Mouse (Mus musculus) midbrain, embryonic 16.5 days (tissue): Measurements from ENCODE around the gene Ifna14. TPM values are rescaled to one million over a fixed set of nuclear protein-coding genes. Genes with fewer than 3 reads are reported as not detected.
"Not testable (repeated sequence)": the region's sequence is repeated elsewhere in the genome, so short reads cannot be mapped to it uniquely, and the experiment has no call there.

Experiments
- ATAC-seq: fragments of 200-750 bp; cut with Nextera tagmentation; 2 replicates; pipeline ENCODE4 v1.8.0; 2017; ENCODE audit warnings: moderate TSS enrichment
- H3K27ac ChIP-seq: fragments of 300-500 bp; sonication (generic); 2 replicates; pipeline ENCODE4 v1.5.1; 2014; ENCODE audit warnings: mild to moderate bottlenecking, low read length, mixed read lengths
- H3K27me3 ChIP-seq: fragments of 300-500 bp; sonication (generic); 2 replicates; pipeline ENCODE4 v1.6.1; 2014; ENCODE audit warnings: low read depth, low read length, mixed read lengths; ENCODE audit not compliant: control insufficient read depth, insufficient read depth
- H3K36me3 ChIP-seq: fragments of 300-500 bp; sonication (generic); 2 replicates; pipeline ENCODE4 v1.6.1; 2014; ENCODE audit warnings: mild to moderate bottlenecking, low read length, moderate library complexity, mixed read lengths; ENCODE audit not compliant: control insufficient read depth, insufficient read depth
- H3K4me1 ChIP-seq: fragments of 300-500 bp; sonication (generic); 2 replicates; pipeline ENCODE4 v1.6.1; 2014; ENCODE audit warnings: mild to moderate bottlenecking, low read length, mixed read lengths; ENCODE audit not compliant: control insufficient read depth, insufficient read depth
- H3K4me2 ChIP-seq: fragments of 300-500 bp; sonication (generic); 2 replicates; pipeline ENCODE4 v1.6.1; 2014; ENCODE audit warnings: mild to moderate bottlenecking, low read length, mixed read lengths
- H3K4me3 ChIP-seq: fragments of 300-500 bp; sonication (generic); 2 replicates; pipeline ENCODE4 v1.5.1; 2014; ENCODE audit warnings: low read depth, mild to moderate bottlenecking, low read length, moderate library complexity, mixed read lengths
- H3K9ac ChIP-seq: fragments of 300-500 bp; sonication (generic); 2 replicates; pipeline ENCODE4 v1.6.1; 2014; ENCODE audit warnings: low read depth, low read length, mixed read lengths
- H3K9me3 ChIP-seq: fragments of 300-500 bp; sonication (generic); replicated peaks from 2 replicates; pipeline ENCODE4 v1.6.1; 2014; ENCODE audit warnings: mild to moderate bottlenecking, low read length, mixed read lengths; ENCODE audit not compliant: control insufficient read depth, poor library complexity, severe bottlenecking
- WGBS: fragments of 180-500 bp; shearing (Covaris S2); extraction: QIAGEN DNeasy Blood & Tissue Kit; methylation state at CpG from one replicate; pipeline ENCODE4 v1.1.7; 2014; 5-methylcytosine and 5-hydroxymethylcytosine counted together
- polyA plus RNA-seq: library from polyadenylated mRNA; unstranded; fragments of >200 nt; fragmentation: Nextera tagmentation; extraction: Ambion mirVana; gene quantifications from 2 replicates; pipeline ENCODE4 v1.2.1, GENCODE M21; 2015

Ifna14 gene
- polyA plus RNA-seq = not detected in 2 replicates

- Histone ChIP-seq H3K4me2 (no peak within 1 kb of the TSS), H3K9me3 (no peaks in the 10 kb centered on the region), H3K27me3 (no peaks in the 10 kb centered on the region), H3K4me3 (no peak within 1 kb of the TSS), H3K9ac (no peak within 1 kb of the TSS), H3K27ac (no peak within 1 kb of the TSS), H3K36me3 (no peaks in the 10 kb centered on the region), H3K4me1 (no peaks in the 10 kb centered on the region)
- WGBS = 75% methylated on average over 1 of the region's 1 CpGs
- ATAC-seq = no peak
Observed at GRCm38 (mm10) chr4:88571698-88572097, at the start of gene Ifna14. Ifna14 (minus strand) TSS chr4:88571798.

- Histone ChIP-seq H3K9ac (no peak within 1 kb of the TSS), H3K27ac (no peak within 1 kb of the TSS), H3K4me2 (no peak within 1 kb of the TSS), H3K27me3 (no peaks in the 10 kb centered on the region), H3K4me1 (no peaks in the 10 kb centered on the region), H3K4me3 (no peak within 1 kb of the TSS), H3K9me3 (no peaks in the 10 kb centered on the region), H3K36me3 (no peaks in the 10 kb centered on the region)
- ATAC-seq = no peak
Observed at GRCm38 (mm10) chr4:88603276-88603675, 31.7 kb upstream of the Ifna14 start, which contains the start of gene Ifna12. Ifna12 (minus strand) TSS chr4:88603376.

- no peak within 1 kb of the TSS for H3K27ac ChIP-seq
- no peak within 1 kb of the TSS for H3K4me2 ChIP-seq
- H3K36me3 ChIP-seq = no peaks in the 10 kb centered on the region
- ATAC-seq = no peak
- H3K9ac ChIP-seq = no peak within 1 kb of the TSS
- no peaks in the 10 kb centered on the region for H3K9me3 ChIP-seq
- 86% methylated on average over 1 of the region's 1 CpGs for WGBS
- no peak within 1 kb of the TSS for H3K4me3 ChIP-seq
- H3K27me3 ChIP-seq = no peaks in the 10 kb centered on the region
- no peaks in the 10 kb centered on the region for H3K4me1 ChIP-seq
Observed at GRCm38 (mm10) chr4:88592285-88592684, 20.7 kb upstream of the Ifna14 start, which contains the start of gene Ifna9. Ifna9 (minus strand) TSS chr4:88592385.

GRCm38 (mm10) chr4:88561791-88562190 is 9.8 kb downstream of the Ifna14 start:
- no peak for ATAC-seq
- no peak overlapping the region for H3K27ac ChIP-seq
- no peaks in the 10 kb centered on the region for H3K36me3 ChIP-seq
- no peaks in the 10 kb centered on the region for H3K9me3 ChIP-seq
- H3K4me2 ChIP-seq = no peak overlapping the region
- H3K27me3 ChIP-seq = no peaks in the 10 kb centered on the region
- 100% methylated on average over 1 of the region's 1 CpGs for WGBS
- H3K4me1 ChIP-seq = no peaks in the 10 kb centered on the region
- H3K4me3 ChIP-seq = no peak overlapping the region
- H3K9ac ChIP-seq = no peak overlapping the region

- not testable (repeated sequence) for H3K4me1 ChIP-seq, H3K27me3 ChIP-seq, ATAC-seq
Observed at GRCm38 (mm10) chr4:88558145-88558544, 13.5 kb downstream of the Ifna14 start, which contains the start of gene Ifna15. Ifna15 (minus strand) TSS chr4:88558245.

GRCm38 (mm10) chr4:88550161-88550945 is 21.2 kb downstream of the Ifna14 start:
- no peak overlapping the region; the same call in 1 of the 2 replicates for H3K4me3 ChIP-seq
- ATAC-seq = no peak
- no peaks in the 10 kb centered on the region for H3K27me3 ChIP-seq
- 35% methylated on average over 22 of the region's 22 CpGs for WGBS
- no peak overlapping the region for H3K9ac ChIP-seq
- H3K27ac ChIP-seq = no peak overlapping the region
- H3K4me2 ChIP-seq = peak overlapping the region; percentile 42
- H3K9me3 ChIP-seq = no peaks in the 10 kb centered on the region
- no peaks in the 10 kb centered on the region for H3K36me3 ChIP-seq
- no peaks in the 10 kb centered on the region for H3K4me1 ChIP-seq

More at GRCm38 (mm10) chr4:88558145-88558544, 13.5 kb downstream of the Ifna14 start, which contains the start of gene Ifna15:
- H3K9ac ChIP-seq, H3K4me3 ChIP-seq, H3K9me3 ChIP-seq, H3K4me2 ChIP-seq, H3K36me3 ChIP-seq, H3K27ac ChIP-seq: not testable (repeated sequence)

- no peak overlapping the region for H3K9ac ChIP-seq
- no peaks in the 10 kb centered on the region for H3K9me3 ChIP-seq
- no peak overlapping the region for H3K4me2 ChIP-seq
- no peak overlapping the region for H3K4me3 ChIP-seq
- H3K27ac ChIP-seq = no peak overlapping the region
- no peaks in the 10 kb centered on the region for H3K36me3 ChIP-seq
- H3K27me3 ChIP-seq = no peaks in the 10 kb centered on the region
- H3K4me1 ChIP-seq = no peaks in the 10 kb centered on the region
- WGBS = 92% methylated on average over 1 of the region's 1 CpGs
- ATAC-seq = no peak
Observed at GRCm38 (mm10) chr4:88547986-88548385, 23.6 kb downstream of the Ifna14 start.

- no peaks in the 10 kb centered on the region for H3K9me3 ChIP-seq
- peak; percentile 92 for ATAC-seq
- H3K4me3 ChIP-seq = no peak overlapping the region
- H3K9ac ChIP-seq = no peak overlapping the region
- H3K36me3 ChIP-seq = no peaks in the 10 kb centered on the region
- H3K27me3 ChIP-seq = no peaks in the 10 kb centered on the region
- no peaks in the 10 kb centered on the region for H3K4me1 ChIP-seq
- WGBS = 39% methylated on average over 2 of the region's 2 CpGs
- no peak overlapping the region for H3K27ac ChIP-seq
- no peak overlapping the region for H3K4me2 ChIP-seq
Observed at GRCm38 (mm10) chr4:88543649-88544234, 27.9 kb downstream of the Ifna14 start.

- H3K9ac ChIP-seq = no peak overlapping the region
- no peaks in the 10 kb centered on the region for H3K9me3 ChIP-seq
- H3K27ac ChIP-seq = no peak overlapping the region
- no peaks in the 10 kb centered on the region for H3K27me3 ChIP-seq
- no peak for ATAC-seq
- H3K4me1 ChIP-seq = no peaks in the 10 kb centered on the region
- no peaks in the 10 kb centered on the region for H3K36me3 ChIP-seq
- no peak overlapping the region for H3K4me2 ChIP-seq
- WGBS = 83% methylated on average over 12 of the region's 12 CpGs
- no peak overlapping the region for H3K4me3 ChIP-seq
Observed at GRCm38 (mm10) chr4:88537328-88537727, 34.3 kb downstream of the Ifna14 start.
